Mouse (Mus musculus) cerebellum, adult 18-20 months (tissue): ENCODE data around the gene Liph.
"Not testable (repeated sequence)": the region's sequence is repeated elsewhere in the genome, so short reads cannot be mapped to it uniquely, and the experiment has no call there.

Source experiments
- DNase-seq, 2 experiments: peaks; one replicate each; pipeline ENCODE4 v3.0.0; 2021

Liph gene

GRCm38 (mm10) chr16:21971446-21971845, 24.0 kb downstream of the Liph start:
- DNase-seq: no peak

- DNase-seq: no peak
These were observed 24.9 kb downstream of the Liph start for GRCm38 (mm10) chr16:21970536-21970935.

GRCm38 (mm10) chr16:21969874-21970273, 25.6 kb downstream of the Liph start:
- DNase-seq: no peak

GRCm38 (mm10) chr16:21965576-21965975, 29.9 kb downstream of the Liph start:
- DNase-seq: no peak

GRCm38 (mm10) chr16:21955591-21955990, 39.9 kb downstream of the Liph start:
- no peak for DNase-seq

- DNase-seq: peak; percentile 90 to 98
These were observed 48.4 kb downstream of the Liph start, which contains the start of gene Tmem41a for GRCm38 (mm10) chr16:21946761-21947715. Gene Tmem41a (minus strand): TSS chr16:21947552.

- no peak for DNase-seq
These were observed 67.0 kb downstream of the Liph start for GRCm38 (mm10) chr16:21928471-21928870.

GRCm38 (mm10) chr16:21916681-21917080, 78.8 kb downstream of the Liph start:
- peak; percentile 45 to 57 for DNase-seq

GRCm38 (mm10) chr16:21913347-21913746, 82.1 kb downstream of the Liph start:
- no peak for DNase-seq

GRCm38 (mm10) chr16:21908906-21909305, 86.6 kb downstream of the Liph start:
- DNase-seq: not testable (repeated sequence)

GRCm38 (mm10) chr16:21906902-21907301, 88.6 kb downstream of the Liph start:
- DNase-seq: no peak

GRCm38 (mm10) chr16:21905996-21906395, 89.5 kb downstream of the Liph start:
- DNase-seq: no peak

- no peak for DNase-seq
These were observed 90.8 kb downstream of the Liph start for GRCm38 (mm10) chr16:21904636-21905035.
